Mouse (Mus musculus): Measurements from ENCODE around the gene Ptges3. TPM values are rescaled to one million over a fixed set of nuclear protein-coding genes. Genes with fewer than 3 reads are reported as not detected.

The Ptges3 gene
- polyA plus RNA-seq, 1 experiment = 168 TPM

DNA sequence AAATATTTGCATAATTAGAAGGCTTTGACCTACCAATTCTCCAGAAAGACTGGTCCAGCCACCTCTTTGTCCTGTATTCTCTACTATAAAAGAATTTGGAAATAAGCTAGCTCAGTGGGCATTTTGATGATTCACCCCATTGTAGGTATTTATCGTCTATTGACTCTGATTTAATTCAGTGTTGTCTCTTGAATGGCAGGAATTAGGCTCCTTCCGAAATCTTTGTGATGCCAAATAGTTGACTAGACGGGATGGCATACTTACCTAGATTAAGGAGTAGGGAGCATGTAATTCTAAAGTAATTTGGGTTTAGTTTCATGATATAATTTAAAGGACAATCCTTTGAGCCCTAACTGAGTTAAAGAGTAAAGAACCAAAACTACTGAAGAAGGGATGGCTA, 20.8 kb upstream of the Ptges3 start:
- Histone ChIP-seq H3K27ac (ENCODE audit: control insufficient read depth, insufficient read depth, low read depth, low read length, poor library complexity) (no peak overlapping the region), H3K4me3 (replicated peaks; ENCODE audit: control insufficient read depth, low read depth, low read length) (no peak overlapping the region), H3K4me1 (ENCODE audit: control insufficient read depth, insufficient read depth, low read length) (no peaks in the 10 kb centered on the region; the same call in 1 of the 2 replicates)
- TF ChIP-seq POLR2A (IDR thresholded peaks at IDR 0.05; ENCODE audit: borderline replicate concordance, control insufficient read depth, low read depth, low read length) (no peak), CTCF (IDR thresholded peaks at IDR 0.05; ENCODE audit: control insufficient read depth, insufficient read depth, low read length) (no peak)
- 78% methylated on average over 3 of the region's 3 CpGs for WGBS

DNA sequence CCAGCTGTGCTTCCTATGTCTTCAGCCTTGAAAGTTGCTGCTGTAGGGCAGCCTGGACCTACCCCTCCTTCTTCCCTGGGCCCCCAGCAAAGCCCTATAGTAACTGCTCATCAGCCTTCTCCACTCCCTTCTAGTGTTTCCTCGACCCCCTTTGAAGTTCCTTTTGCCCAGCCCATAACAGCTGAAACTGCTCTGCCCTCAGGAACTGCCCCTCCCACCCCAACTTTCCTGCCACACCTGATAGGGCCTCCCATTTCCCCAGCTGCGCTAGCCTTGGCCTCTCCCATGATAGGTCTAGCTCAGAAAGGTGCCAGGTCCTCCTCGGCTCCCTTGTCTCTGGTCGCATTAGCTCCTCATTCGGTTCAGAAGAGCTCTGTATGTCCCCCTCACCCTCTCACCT, 19.6 kb upstream of the Ptges3 start:
- no peaks in the 10 kb centered on the region; the same call in 1 of the 2 replicates for H3K4me1 ChIP-seq (ENCODE audit: control insufficient read depth, insufficient read depth, low read length)
- no peak overlapping the region for H3K4me3 ChIP-seq (replicated peaks; ENCODE audit: control insufficient read depth, low read depth, low read length)
- TF ChIP-seq POLR2A (IDR thresholded peaks at IDR 0.05; ENCODE audit: borderline replicate concordance, control insufficient read depth, low read depth, low read length) (no peak), CTCF (IDR thresholded peaks at IDR 0.05; ENCODE audit: control insufficient read depth, insufficient read depth, low read length) (no peak)
- H3K27ac ChIP-seq (ENCODE audit: control insufficient read depth, insufficient read depth, low read depth, low read length, poor library complexity) = no peak overlapping the region
- 28% methylated on average over 5 of the region's 5 CpGs for WGBS

DNA sequence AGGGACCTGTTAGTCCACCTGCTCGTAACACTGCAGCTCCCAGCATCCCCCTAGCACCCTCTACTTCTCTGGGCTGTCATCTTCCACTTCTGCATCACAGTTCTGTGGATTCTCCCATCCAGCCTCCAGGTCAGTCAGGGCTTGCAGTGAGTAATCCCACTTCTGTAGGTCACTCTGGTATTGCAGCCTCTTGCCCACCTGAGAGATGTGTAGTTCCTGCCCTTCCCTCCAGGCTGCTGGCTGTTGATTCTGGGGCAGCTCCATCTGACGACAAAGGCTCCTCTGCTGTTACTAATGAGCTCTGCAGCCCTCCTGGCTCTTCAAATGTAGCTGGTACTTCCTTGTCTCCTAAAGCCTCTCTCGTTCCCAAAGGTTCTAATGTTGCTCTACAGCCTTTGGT, 18.9 kb upstream of the Ptges3 start:
- H3K4me1 ChIP-seq (ENCODE audit: control insufficient read depth, insufficient read depth, low read length) = no peaks in the 10 kb centered on the region; the same call in 1 of the 2 replicates
- WGBS = 72% methylated on average over 3 of the region's 3 CpGs
- TF ChIP-seq POLR2A (IDR thresholded peaks at IDR 0.05; ENCODE audit: borderline replicate concordance, control insufficient read depth, low read depth, low read length) = no peak
- TF ChIP-seq CTCF (IDR thresholded peaks at IDR 0.05; ENCODE audit: control insufficient read depth, insufficient read depth, low read length) = no peak
- H3K27ac ChIP-seq (ENCODE audit: control insufficient read depth, insufficient read depth, low read depth, low read length, poor library complexity) = no peak overlapping the region
- no peak overlapping the region for H3K4me3 ChIP-seq (replicated peaks; ENCODE audit: control insufficient read depth, low read depth, low read length)

DNA sequence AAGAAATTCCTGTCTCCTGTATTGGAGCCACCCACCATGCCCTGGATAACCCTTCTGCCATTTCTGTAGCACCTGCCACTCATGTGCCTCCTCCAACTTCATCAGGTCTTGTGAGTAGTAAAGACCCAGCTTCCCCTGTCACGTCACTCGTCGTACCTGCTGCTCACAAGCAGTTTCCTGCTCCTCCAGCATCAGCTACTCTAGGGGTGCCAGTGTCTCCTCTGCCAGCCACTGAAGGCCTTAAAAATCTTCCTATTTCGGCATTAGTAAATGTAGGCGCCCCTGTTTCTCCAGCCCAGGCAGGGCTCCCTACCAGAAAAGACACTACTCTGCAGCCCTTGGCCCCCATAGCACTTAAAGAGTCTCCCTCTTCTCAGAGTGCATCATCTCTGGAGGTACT, 18.5 kb upstream of the Ptges3 start:
- 85% methylated on average over 5 of the region's 5 CpGs for WGBS
- Histone ChIP-seq H3K4me3 (replicated peaks; ENCODE audit: control insufficient read depth, low read depth, low read length) (no peak overlapping the region), H3K4me1 (ENCODE audit: control insufficient read depth, insufficient read depth, low read length) (no peaks in the 10 kb centered on the region; the same call in 1 of the 2 replicates), H3K27ac (ENCODE audit: control insufficient read depth, insufficient read depth, low read depth, low read length, poor library complexity) (no peak overlapping the region)
- TF ChIP-seq POLR2A (IDR thresholded peaks at IDR 0.05; ENCODE audit: borderline replicate concordance, control insufficient read depth, low read depth, low read length) (no peak), CTCF (IDR thresholded peaks at IDR 0.05; ENCODE audit: control insufficient read depth, insufficient read depth, low read length) (no peak)

DNA sequence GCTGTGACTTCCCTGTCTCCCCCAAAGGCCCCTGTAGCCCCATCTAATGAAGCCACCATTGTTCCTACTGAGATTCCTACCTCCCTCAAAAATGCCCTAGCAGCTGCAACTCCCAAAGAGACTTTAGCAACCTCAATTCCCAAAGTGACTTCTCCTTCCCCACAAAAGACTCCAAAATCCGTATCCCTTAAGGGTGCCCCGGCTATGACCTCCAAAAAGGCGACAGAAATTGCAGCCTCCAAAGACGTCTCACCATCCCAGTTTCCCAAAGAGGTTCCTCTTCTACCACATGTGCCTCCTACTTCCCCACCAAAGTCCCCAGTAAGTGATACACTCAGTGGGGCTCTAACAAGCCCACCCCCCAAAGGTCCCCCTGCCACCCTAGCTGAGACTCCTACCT, 17.1 kb upstream of the Ptges3 start:
- WGBS = 74% methylated on average over 4 of the region's 4 CpGs
- no peak overlapping the region for H3K4me3 ChIP-seq (replicated peaks; ENCODE audit: control insufficient read depth, low read depth, low read length)
- H3K27ac ChIP-seq (ENCODE audit: control insufficient read depth, insufficient read depth, low read depth, low read length, poor library complexity) = no peak overlapping the region
- TF ChIP-seq POLR2A (IDR thresholded peaks at IDR 0.05; ENCODE audit: borderline replicate concordance, control insufficient read depth, low read depth, low read length) (no peak), CTCF (IDR thresholded peaks at IDR 0.05; ENCODE audit: control insufficient read depth, insufficient read depth, low read length) (no peak)
- H3K4me1 ChIP-seq (ENCODE audit: control insufficient read depth, insufficient read depth, low read length) = no peaks in the 10 kb centered on the region; the same call in 1 of the 2 replicates

DNA sequence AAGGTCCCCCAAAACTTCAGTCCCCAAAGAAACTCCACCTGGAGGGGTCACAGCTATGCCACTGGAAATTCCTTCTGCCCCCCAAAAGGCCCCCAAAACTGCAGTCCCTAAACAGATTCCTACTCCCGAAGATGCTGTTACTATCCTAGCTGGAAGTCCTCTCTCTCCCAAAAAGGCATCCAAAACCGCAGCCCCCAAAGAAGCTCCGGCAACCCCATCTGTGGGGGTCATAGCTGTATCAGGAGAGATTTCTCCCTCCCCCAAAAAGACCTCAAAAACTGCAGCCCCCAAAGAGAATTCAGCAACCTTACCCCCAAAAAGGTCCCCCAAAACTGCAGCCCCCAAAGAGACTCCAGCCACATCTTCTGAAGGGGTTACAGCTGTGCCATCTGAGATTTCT, 16.3 kb upstream of the Ptges3 start:
- Histone ChIP-seq H3K4me1 (ENCODE audit: control insufficient read depth, insufficient read depth, low read length) (no peaks in the 10 kb centered on the region), H3K27ac (ENCODE audit: control insufficient read depth, insufficient read depth, low read depth, low read length, poor library complexity) (no peak overlapping the region), H3K4me3 (replicated peaks; ENCODE audit: control insufficient read depth, low read depth, low read length) (no peak overlapping the region)
- WGBS = 86% methylated on average over 3 of the region's 3 CpGs
- no peak for TF ChIP-seq POLR2A (IDR thresholded peaks at IDR 0.05; ENCODE audit: borderline replicate concordance, control insufficient read depth, low read depth, low read length)
- TF ChIP-seq CTCF (IDR thresholded peaks at IDR 0.05; ENCODE audit: control insufficient read depth, insufficient read depth, low read length) = no peak

DNA sequence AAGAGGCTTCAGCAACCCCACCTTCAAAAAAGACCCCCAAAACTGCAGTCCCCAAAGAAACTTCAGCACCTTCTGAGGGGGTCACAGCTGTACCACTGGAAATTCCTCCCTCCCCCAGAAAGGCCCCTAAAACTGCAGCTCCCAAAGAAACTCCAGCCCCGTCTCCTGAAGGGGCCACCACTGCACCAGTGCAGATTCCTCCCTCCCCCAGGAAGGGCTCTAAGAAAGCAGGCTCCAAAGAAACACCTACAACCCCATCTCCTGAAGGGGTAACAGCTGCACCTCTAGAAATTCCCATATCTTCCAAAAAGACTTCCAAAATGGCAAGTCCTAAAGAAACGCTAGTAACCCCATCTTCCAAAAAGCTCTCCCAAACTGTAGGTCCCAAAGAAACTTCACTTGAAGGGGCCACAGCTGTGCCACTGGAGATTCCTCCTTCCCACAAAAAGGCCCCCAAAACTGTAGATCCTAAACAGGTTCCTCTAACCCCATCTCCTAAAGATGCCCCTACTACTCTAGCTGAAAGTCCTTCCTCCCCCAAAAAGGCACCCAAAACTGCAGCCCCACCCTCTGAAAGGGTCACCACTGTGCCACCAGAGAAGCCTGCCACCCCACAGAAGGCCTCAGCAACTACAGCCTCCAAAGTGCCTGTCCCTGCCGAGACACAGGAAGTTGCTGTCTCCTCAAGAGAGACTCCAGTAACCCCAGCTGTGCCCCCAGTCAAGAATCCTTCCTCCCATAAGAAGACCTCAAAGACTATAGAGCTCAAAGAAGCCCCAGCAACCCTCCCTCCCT, 15.5 kb upstream of the Ptges3 start:
- 57% methylated on average over 3 of the region's 3 CpGs for WGBS
- H3K4me1 ChIP-seq (ENCODE audit: control insufficient read depth, insufficient read depth, low read length) = no peaks in the 10 kb centered on the region
- no peak overlapping the region for H3K27ac ChIP-seq (ENCODE audit: control insufficient read depth, insufficient read depth, low read depth, low read length, poor library complexity)
- TF ChIP-seq CTCF (IDR thresholded peaks at IDR 0.05; ENCODE audit: control insufficient read depth, insufficient read depth, low read length) (no peak), POLR2A (IDR thresholded peaks at IDR 0.05; ENCODE audit: borderline replicate concordance, control insufficient read depth, low read depth, low read length) (no peak)
- no peak overlapping the region for H3K4me3 ChIP-seq (replicated peaks; ENCODE audit: control insufficient read depth, low read depth, low read length)

DNA sequence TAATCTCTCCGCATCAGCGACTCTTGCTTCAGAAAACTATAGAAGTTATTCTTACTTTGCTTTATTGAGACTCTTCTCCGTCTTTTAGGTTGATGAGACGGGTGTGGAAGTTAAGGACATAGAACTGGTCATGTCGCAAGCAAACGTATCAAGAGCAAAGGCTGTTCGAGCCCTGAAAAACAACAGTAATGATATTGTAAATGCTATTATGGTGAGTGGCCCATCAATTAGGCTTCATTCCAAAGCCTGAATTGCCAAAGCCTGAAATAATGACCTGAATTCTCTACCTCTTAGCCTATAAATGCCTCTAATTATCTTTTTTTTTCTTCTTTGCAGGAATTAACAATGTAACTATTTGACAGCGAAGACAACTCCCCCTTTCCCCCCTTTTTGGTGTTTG, 10.6 kb upstream of the Ptges3 start:
- 91% methylated on average over 8 of the region's 8 CpGs for WGBS
- Histone ChIP-seq H3K27ac (ENCODE audit: control insufficient read depth, insufficient read depth, low read depth, low read length, poor library complexity) (no peak overlapping the region), H3K4me3 (replicated peaks; ENCODE audit: control insufficient read depth, low read depth, low read length) (no peak overlapping the region), H3K4me1 (ENCODE audit: control insufficient read depth, insufficient read depth, low read length) (no peaks in the 10 kb centered on the region)
- TF ChIP-seq CTCF (IDR thresholded peaks at IDR 0.05; ENCODE audit: control insufficient read depth, insufficient read depth, low read length) = no peak
- TF ChIP-seq POLR2A (IDR thresholded peaks at IDR 0.05; ENCODE audit: borderline replicate concordance, control insufficient read depth, low read depth, low read length) = no peak

All from bone marrow, adult 2 months (tissue).